Mouse (Mus musculus) embryonic stem cell, embryonic (primary cell): ENCODE results near the gene Gm15107.
"Not testable (repeated sequence)": the region's sequence is repeated elsewhere in the genome, so short reads cannot be mapped to it uniquely, and the experiment has no call there.

Experiments used
- CTCF ChIA-PET, 4 experiments: fragments of 300-600 bp in 2 of 4; fragments of 350-600 bp in 2 of 4; sonication (Branson Sonifier 250); formaldehyde crosslinking; loops; one replicate each; lab custom pipeline; 2022; ENCODE audit warnings: inconsistent platforms in 2 of 4; lab: Charles Lee
- POLR2A ChIA-PET, 4 experiments: fragments of 300-600 bp in 2 of 4; fragments of 350-600 bp in 2 of 4; sonication (Branson Sonifier 250); formaldehyde crosslinking; loops; one replicate each; lab custom pipeline; 2022; ENCODE audit warnings: antibody characterized with exemption in 4 of 4, inconsistent platforms in 1 of 4; lab: Charles Lee

Gm15107 gene

DNA sequence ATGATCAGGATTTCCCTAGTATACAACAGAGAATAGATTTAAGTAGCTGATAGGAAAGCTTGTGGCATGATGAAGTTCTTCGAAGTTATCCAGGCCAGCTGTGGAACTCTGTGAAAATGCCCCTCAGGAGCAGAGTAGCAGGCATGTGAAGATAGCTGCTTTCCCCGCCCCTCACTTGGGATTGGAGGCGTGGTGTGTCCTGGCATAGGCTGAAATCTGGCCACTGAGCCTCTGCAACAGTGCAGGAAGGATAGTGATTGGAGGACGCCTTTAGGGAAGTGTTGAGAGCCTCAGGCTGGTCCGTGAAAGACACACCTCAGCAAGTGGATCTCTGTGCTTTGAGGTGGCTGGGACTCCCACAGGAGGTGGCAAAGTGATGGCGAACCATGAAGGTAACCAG lies at the start of gene Gm15107:
TSS of gene Gm15107 (plus strand) at position 301 of the 400 bp plus-strand sequence.
- POLR2A ChIA-PET, CTCF ChIA-PET: not testable (repeated sequence)
